Mouse (Mus musculus): ENCODE data around the gene Olfr1415. TPM values are rescaled to one million over a fixed set of nuclear protein-coding genes. Genes with fewer than 3 reads are reported as not detected.

The Olfr1415 gene
- polyA plus RNA-seq (2012; rRNA removed): not detected in 2 replicates

- WGBS: 82% methylated on average over 2 of the region's 2 CpGs
- Histone ChIP-seq H3K27me3 (ENCODE audit: control insufficient read depth, insufficient read depth, low read length) (no peaks in the 10 kb centered on the region), H3K4me1 (ENCODE audit: control insufficient read depth, insufficient read depth, insufficient read length) (no peaks in the 10 kb centered on the region), H3K4me3 (ENCODE audit: extremely low read depth, insufficient read depth, insufficient read length) (no peak within 1 kb of the TSS), H3K27ac (ENCODE audit: insufficient read depth, low read length) (no peak within 1 kb of the TSS), H3K36me3 (ENCODE audit: control insufficient read depth, insufficient read depth, low read length) (no peaks in the 10 kb centered on the region)
- no peak for DNase-seq (ENCODE audit: low read depth in 1 of 2, low spot score in 2 of 2)
- TF ChIP-seq CTCF (IDR thresholded peaks at IDR 0.05; ENCODE audit: extremely low read depth, insufficient read depth, insufficient read length, insufficient replicate concordance) (no peak), POLR2A (IDR thresholded peaks at IDR 0.05; ENCODE audit: low read depth, low read length) (no peak)
These were observed at the start of gene Olfr1415 for GRCm38 (mm10) chr1:92496001-92496400. TSS of gene Olfr1415 (minus strand) at chr1:92496101.

GRCm38 (mm10) chr1:92539071-92539470, 43.2 kb upstream of the Olfr1415 start:
- Histone ChIP-seq H3K4me1 (ENCODE audit: control insufficient read depth, insufficient read depth, insufficient read length) (no peaks in the 10 kb centered on the region), H3K36me3 (ENCODE audit: control insufficient read depth, insufficient read depth, low read length) (no peaks in the 10 kb centered on the region), H3K4me3 (ENCODE audit: extremely low read depth, insufficient read depth, insufficient read length) (no peak overlapping the region), H3K27ac (ENCODE audit: insufficient read depth, low read length) (no peak overlapping the region), H3K27me3 (ENCODE audit: control insufficient read depth, insufficient read depth, low read length) (no peaks in the 10 kb centered on the region; the same call in 1 of the 2 replicates)
- 38% methylated on average over 2 of the region's 2 CpGs for WGBS
- TF ChIP-seq POLR2A (IDR thresholded peaks at IDR 0.05; ENCODE audit: low read depth, low read length) (no peak), CTCF (IDR thresholded peaks at IDR 0.05; ENCODE audit: extremely low read depth, insufficient read depth, insufficient read length, insufficient replicate concordance) (no peak)
- no peak for DNase-seq (ENCODE audit: low read depth in 1 of 2, low spot score in 2 of 2)

- WGBS: 36% methylated on average over 5 of the region's 5 CpGs
- H3K36me3 ChIP-seq (ENCODE audit: control insufficient read depth, insufficient read depth, low read length): no peaks in the 10 kb centered on the region
These were observed 41.1 kb upstream of the Olfr1415 start for GRCm38 (mm10) chr1:92536972-92537371.

GRCm38 (mm10) chr1:92523764-92524163, 27.9 kb upstream of the Olfr1415 start:
- no peak for DNase-seq (ENCODE audit: low read depth in 1 of 2, low spot score in 2 of 2)
- no peaks in the 10 kb centered on the region for H3K27me3 ChIP-seq (ENCODE audit: control insufficient read depth, insufficient read depth, low read length)
- H3K4me1 ChIP-seq (ENCODE audit: control insufficient read depth, insufficient read depth, insufficient read length): no peaks in the 10 kb centered on the region
- no peak for TF ChIP-seq POLR2A (IDR thresholded peaks at IDR 0.05; ENCODE audit: low read depth, low read length)
- TF ChIP-seq CTCF (IDR thresholded peaks at IDR 0.05; ENCODE audit: extremely low read depth, insufficient read depth, insufficient read length, insufficient replicate concordance): no peak
- H3K4me3 ChIP-seq (ENCODE audit: extremely low read depth, insufficient read depth, insufficient read length): no peak overlapping the region
- H3K36me3 ChIP-seq (ENCODE audit: control insufficient read depth, insufficient read depth, low read length): no peaks in the 10 kb centered on the region
- H3K27ac ChIP-seq (ENCODE audit: insufficient read depth, low read length): no peak overlapping the region
- 91% methylated on average over 3 of the region's 3 CpGs for WGBS

More at GRCm38 (mm10) chr1:92536972-92537371, 41.1 kb upstream of the Olfr1415 start:
- no peak overlapping the region for H3K4me3 ChIP-seq (ENCODE audit: extremely low read depth, insufficient read depth, insufficient read length)
- TF ChIP-seq POLR2A (IDR thresholded peaks at IDR 0.05; ENCODE audit: low read depth, low read length) (no peak), CTCF (IDR thresholded peaks at IDR 0.05; ENCODE audit: extremely low read depth, insufficient read depth, insufficient read length, insufficient replicate concordance) (no peak)
- no peaks in the 10 kb centered on the region for H3K4me1 ChIP-seq (ENCODE audit: control insufficient read depth, insufficient read depth, insufficient read length)
- no peak for DNase-seq (ENCODE audit: low read depth in 1 of 2, low spot score in 2 of 2)
- H3K27me3 ChIP-seq (ENCODE audit: control insufficient read depth, insufficient read depth, low read length): no peaks in the 10 kb centered on the region; the same call in 1 of the 2 replicates
- no peak overlapping the region for H3K27ac ChIP-seq (ENCODE audit: insufficient read depth, low read length)

- DNase-seq (ENCODE audit: low read depth in 1 of 2, low spot score in 2 of 2): no peak
- TF ChIP-seq CTCF (IDR thresholded peaks at IDR 0.05; ENCODE audit: extremely low read depth, insufficient read depth, insufficient read length, insufficient replicate concordance) (no peak), POLR2A (IDR thresholded peaks at IDR 0.05; ENCODE audit: low read depth, low read length) (no peak)
- no peaks in the 10 kb centered on the region for H3K4me1 ChIP-seq (ENCODE audit: control insufficient read depth, insufficient read depth, insufficient read length)
- H3K36me3 ChIP-seq (ENCODE audit: control insufficient read depth, insufficient read depth, low read length): no peaks in the 10 kb centered on the region
- H3K4me3 ChIP-seq (ENCODE audit: extremely low read depth, insufficient read depth, insufficient read length): no peak overlapping the region
- WGBS: 12% methylated on average over 10 of the region's 10 CpGs
- no peaks in the 10 kb centered on the region for H3K27me3 ChIP-seq (ENCODE audit: control insufficient read depth, insufficient read depth, low read length)
- H3K27ac ChIP-seq (ENCODE audit: insufficient read depth, low read length): no peak overlapping the region
These were observed 25.5 kb upstream of the Olfr1415 start for GRCm38 (mm10) chr1:92521376-92521775.

- 85% methylated on average over 6 of the region's 6 CpGs for WGBS
These were observed 23.1 kb upstream of the Olfr1415 start for GRCm38 (mm10) chr1:92519046-92519445.

GRCm38 (mm10) chr1:92518561-92518960, 22.7 kb upstream of the Olfr1415 start, which contains the start of gene Olfr1414:
TSS of gene Olfr1414 (minus strand) at chr1:92518661.
- 76% methylated on average over 3 of the region's 3 CpGs for WGBS
- Histone ChIP-seq H3K27me3 (ENCODE audit: control insufficient read depth, insufficient read depth, low read length) (no peaks in the 10 kb centered on the region), H3K27ac (ENCODE audit: insufficient read depth, low read length) (no peak within 1 kb of the TSS), H3K36me3 (ENCODE audit: control insufficient read depth, insufficient read depth, low read length) (no peaks in the 10 kb centered on the region), H3K4me3 (ENCODE audit: extremely low read depth, insufficient read depth, insufficient read length) (no peak within 1 kb of the TSS), H3K4me1 (ENCODE audit: control insufficient read depth, insufficient read depth, insufficient read length) (no peaks in the 10 kb centered on the region)
- DNase-seq (ENCODE audit: low read depth in 1 of 2, low spot score in 2 of 2): no peak
- TF ChIP-seq POLR2A (IDR thresholded peaks at IDR 0.05; ENCODE audit: low read depth, low read length) (no peak), CTCF (IDR thresholded peaks at IDR 0.05; ENCODE audit: extremely low read depth, insufficient read depth, insufficient read length, insufficient replicate concordance) (no peak)

More at GRCm38 (mm10) chr1:92519046-92519445, 23.1 kb upstream of the Olfr1415 start:
- TF ChIP-seq POLR2A (IDR thresholded peaks at IDR 0.05; ENCODE audit: low read depth, low read length) (no peak), CTCF (IDR thresholded peaks at IDR 0.05; ENCODE audit: extremely low read depth, insufficient read depth, insufficient read length, insufficient replicate concordance) (no peak)
- DNase-seq (ENCODE audit: low read depth in 1 of 2, low spot score in 2 of 2): no peak
- Histone ChIP-seq H3K4me1 (ENCODE audit: control insufficient read depth, insufficient read depth, insufficient read length) (no peaks in the 10 kb centered on the region), H3K36me3 (ENCODE audit: control insufficient read depth, insufficient read depth, low read length) (no peaks in the 10 kb centered on the region), H3K4me3 (ENCODE audit: extremely low read depth, insufficient read depth, insufficient read length) (no peak overlapping the region), H3K27ac (ENCODE audit: insufficient read depth, low read length) (no peak overlapping the region), H3K27me3 (ENCODE audit: control insufficient read depth, insufficient read depth, low read length) (no peaks in the 10 kb centered on the region)

Data from spleen, adult 2 months (tissue).